Mouse (Mus musculus): ENCODE measurements around the gene Unk.
A peak's percentile ranks its signal among the peaks of the same experiment; 100 is the strongest.

DNA sequence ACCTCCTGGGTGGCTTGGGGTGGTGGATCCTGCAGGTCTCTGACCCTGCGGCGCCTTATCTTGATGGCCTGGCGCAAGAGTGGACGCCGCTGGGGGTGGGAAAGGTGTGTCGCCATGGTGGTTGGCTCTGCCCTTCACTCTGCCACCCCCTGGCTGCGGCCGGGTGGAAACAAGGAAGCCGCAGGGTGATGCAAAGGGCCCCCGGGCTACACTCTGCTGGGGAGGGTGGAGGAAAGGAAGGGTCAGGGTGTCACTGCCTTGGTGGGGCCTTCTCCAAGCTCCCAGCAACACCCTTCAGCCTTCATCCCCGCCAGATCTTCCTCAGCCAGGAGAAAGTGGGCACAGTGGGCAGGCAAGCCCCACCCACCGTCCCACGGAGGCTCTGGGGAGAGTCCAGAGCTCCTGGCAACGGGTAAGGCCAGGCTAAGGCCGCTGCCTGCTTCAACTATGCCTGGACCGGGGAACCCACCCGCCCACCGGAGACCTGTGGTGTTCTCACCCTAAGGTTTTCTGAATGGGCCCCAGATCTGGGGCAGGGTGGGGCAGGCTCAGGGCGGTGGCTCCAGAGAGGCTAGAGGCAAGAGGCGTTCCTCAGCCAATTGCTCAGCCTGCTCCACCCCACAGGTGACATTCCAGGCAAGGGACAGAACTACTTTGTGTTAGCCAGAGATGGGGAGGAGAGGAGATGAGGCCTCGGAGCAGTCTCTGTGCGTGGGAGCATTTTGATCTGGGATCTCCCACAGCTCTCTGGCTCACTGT is 47.5 kb downstream of the Unk start, which contains the start of gene Unc13d:
- TF ChIP-seq CTCF (IDR thresholded peaks at IDR 0.05) (peak; percentile 72), EP300 (IDR thresholded peaks at IDR 0.05) (peak; percentile 69)

Data from lung, postnatal 0 days (tissue).